Comparison of ENCODE assay signal across 22 mouse cellular contexts in genomic region chr3:32611606-32612170, GRCm38 (mm10). TPM values are rescaled to one million over a fixed set of nuclear protein-coding genes. Genes with fewer than 3 reads are reported as not detected.
DNase-seq lines count a peak whose midpoint lies in the region; ATAC-seq and TF ChIP-seq lines count a peak whose summit lies in the region.
"Had no signal": no experiment of that assay in that cellular context is flagged by ENCODE, and none has a peak within 500 bp of the region (broad histone marks: within the 10 kb centered on the region; RNA-seq: fewer than 3 reads in every experiment).

No protein-coding gene starts in this region.

- H3K9ac ChIP-seq in forebrain, embryonic 14.5 days (ENCODE audit: low read length), result no peak overlapping the region
- H3K9ac ChIP-seq: hindbrain, embryonic 14.5 days; liver, postnatal 0 days; midbrain, embryonic 15.5 days; neural tube, embryonic 12.5 days had no signal

- ATAC-seq in forebrain, embryonic 14.5 days, result no peak
- ATAC-seq: liver, postnatal 0 days had no signal

- no peak overlapping the region for H3K4me3 ChIP-seq in forebrain, embryonic 14.5 days (ENCODE audit: low read depth, low read length)
- no peak overlapping the region for H3K4me3 ChIP-seq in forebrain, embryonic 10.5 days
- no peak overlapping the region for H3K4me3 ChIP-seq in thymus, adult 2 months (ENCODE audit: control insufficient read depth, insufficient read depth, low read length)
- H3K4me3 ChIP-seq: limb, embryonic 10.5 days; midbrain, embryonic 15.5 days; neural tube, embryonic 12.5 days had no signal

- intact Hi-C loops in left cerebral cortex, postnatal 4 days (cut with DNase I), result loop anchor here (2.0 kb wide), 1 partner anchor 87 kb away; no protein-coding TSS in a partner anchor

- TF ChIP-seq POLR2A in thymus, adult 2 months (IDR thresholded peaks at IDR 0.05; ENCODE audit: control insufficient read depth, extremely low read depth, insufficient read depth, low read length, poor library complexity), result no peak

- no peaks in the 10 kb centered on the region for H3K27me3 ChIP-seq in forebrain, embryonic 14.5 days (replicated peaks; ENCODE audit: control insufficient read depth, insufficient read depth, low read length)
- 0 out of 2 replicates have a peak, but pooled peaks cover 5% of the 10 kb centered on the region for H3K27me3 ChIP-seq in forebrain, embryonic 10.5 days (ENCODE audit: poor library complexity, severe bottlenecking)
- H3K27me3 ChIP-seq in thymus, adult 2 months (ENCODE audit: control insufficient read depth, insufficient read depth, low read length), result no peaks in the 10 kb centered on the region
- H3K27me3 ChIP-seq: midbrain, embryonic 15.5 days; neural tube, embryonic 12.5 days had no signal

- 74% methylated on average over 11 of the region's 11 CpGs for WGBS in forebrain, embryonic 14.5 days
- 89% methylated on average over 11 of the region's 11 CpGs for WGBS in forebrain, embryonic 10.5 days
- 88% methylated on average over 11 of the region's 11 CpGs for WGBS in thymus, adult 2 months

- TF ChIP-seq CTCF in thymus, adult 2 months (IDR thresholded peaks at IDR 0.05; ENCODE audit: borderline replicate concordance, control insufficient read depth, extremely low read depth, insufficient read depth, low read length, poor library complexity), result no peak

- H3K9me3 ChIP-seq in forebrain, embryonic 14.5 days (replicated peaks; ENCODE audit: control insufficient read depth, low read length), result no peaks in the 10 kb centered on the region
- no peaks in the 10 kb centered on the region; the same call in 1 of the 2 replicates for H3K9me3 ChIP-seq in forebrain, embryonic 10.5 days
- H3K9me3 ChIP-seq: G1E; limb, embryonic 10.5 days; midbrain, embryonic 15.5 days; neural tube, embryonic 12.5 days had no signal

- no peaks in the 10 kb centered on the region for H3K4me1 ChIP-seq in forebrain, embryonic 14.5 days (ENCODE audit: control insufficient read depth, insufficient read depth, low read length)
- peaks cover 11% of the 10 kb centered on the region for H3K4me1 ChIP-seq in forebrain, embryonic 10.5 days
- H3K4me1 ChIP-seq in thymus, adult 2 months (replicated peaks; ENCODE audit: control insufficient read depth, insufficient read depth, low read length), result peaks cover 5% of the 10 kb centered on the region; the same call in 1 of the 2 replicates
- H3K4me1 ChIP-seq: neural tube, embryonic 12.5 days had no signal

- no peaks in the 10 kb centered on the region for H3K36me3 ChIP-seq in forebrain, embryonic 14.5 days (ENCODE audit: control insufficient read depth, insufficient read depth, low read length)
- H3K36me3 ChIP-seq in forebrain, embryonic 10.5 days (replicated peaks), result no peaks in the 10 kb centered on the region; the same call in 1 of the 2 replicates
- no peaks in the 10 kb centered on the region for H3K36me3 ChIP-seq in thymus, adult 2 months (ENCODE audit: control insufficient read depth, insufficient read depth, low read length)
- H3K36me3 ChIP-seq: G1E; midbrain, embryonic 15.5 days; neural tube, embryonic 12.5 days had no signal

- DNase-seq in forebrain, embryonic 14.5 days (ENCODE audit: low spot score), result peak; percentile 21
- DNase-seq in forebrain, embryonic 10.5 days (ENCODE audit: extremely low spot score, low spot score), result no peak
- peak; percentile 24 for DNase-seq in left cerebral cortex, postnatal 4 days
- DNase-seq in left cerebral cortex, adult 18-20 months (ENCODE audit: low spot score in 2 of 2), result no peak
- DNase-seq in thymus, postnatal 14 days, result peak; percentile 26
- no peak for DNase-seq in thymus, adult 2 months
- peak; percentile 62 for DNase-seq in yolk sac, embryonic 10.5 days (ENCODE audit: low spot score)
- DNase-seq in left cerebral cortex, adult 11 months (ENCODE audit: low spot score), result no peak
- DNase-seq: cerebellum, adult 11 months; cerebellum, adult 9-11 months; gastrocnemius, postnatal 36 days; heart, postnatal 36 days; layer of hippocampus, adult 9-11 months; liver, postnatal 0 days; right cerebral cortex, postnatal 14 days had no signal

- H3K27ac ChIP-seq in forebrain, embryonic 14.5 days (ENCODE audit: low read depth, low read length), result no peak overlapping the region
- no peak overlapping the region for H3K27ac ChIP-seq in forebrain, embryonic 10.5 days
- H3K27ac ChIP-seq in thymus, adult 2 months (ENCODE audit: control insufficient read depth, insufficient read depth, low read length), result no peak overlapping the region
- H3K27ac ChIP-seq: hindbrain, embryonic 14.5 days; limb, embryonic 10.5 days; midbrain, embryonic 15.5 days; neural tube, embryonic 12.5 days; stomach, postnatal 0 days had no signal

- H3K4me2 ChIP-seq in forebrain, embryonic 14.5 days (ENCODE audit: low read length), result no peak overlapping the region
- H3K4me2 ChIP-seq: hindbrain, embryonic 14.5 days; liver, embryonic 11.5 days; midbrain, embryonic 15.5 days; neural tube, embryonic 12.5 days had no signal

RNA-seq across cellular contexts. Expression of gene Gnb4, which starts 4.7 kb away (rescaled TPM):
- polyA plus RNA-seq in forebrain, embryonic 14.5 days (2014; fragmentation: Nextera tagmentation; extraction: Ambion mirVana), result 73.0 and 81.5 TPM in 2 replicates
- polyA plus RNA-seq in forebrain, embryonic 10.5 days (2016; fragmentation: Nextera tagmentation; extraction: Ambion mirVana), result 36.7 and 38.4 TPM in 2 replicates
- total RNA-seq in left cerebral cortex, postnatal 4 days (2021), result 100 to 1,000 TPM; 148 to 154 TPM
- 10 to 100 TPM; 29.2 to 31.4 TPM for total RNA-seq in left cerebral cortex, adult 18-20 months (2021)
- 35.1 and 42.2 TPM in 2 replicates for polyA plus RNA-seq in thymus, adult 2 months (2012; rRNA removed)

Comparison
In these comparisons a context has a peak if more than half of its experiments do, and no peak if none do; other contexts are left out.
1. DNase-seq: peak in forebrain, embryonic 14.5 days (single experiment), left cerebral cortex, postnatal 4 days (single experiment), thymus, postnatal 14 days (single experiment) and yolk sac, embryonic 10.5 days (single experiment); none in forebrain, embryonic 10.5 days (single experiment), left cerebral cortex, adult 18-20 months (0 of 2), thymus, adult 2 months (single experiment) and left cerebral cortex, adult 11 months (single experiment).